8 mouse cellular contexts compared by ENCODE assay signal in the genomic region with DNA sequence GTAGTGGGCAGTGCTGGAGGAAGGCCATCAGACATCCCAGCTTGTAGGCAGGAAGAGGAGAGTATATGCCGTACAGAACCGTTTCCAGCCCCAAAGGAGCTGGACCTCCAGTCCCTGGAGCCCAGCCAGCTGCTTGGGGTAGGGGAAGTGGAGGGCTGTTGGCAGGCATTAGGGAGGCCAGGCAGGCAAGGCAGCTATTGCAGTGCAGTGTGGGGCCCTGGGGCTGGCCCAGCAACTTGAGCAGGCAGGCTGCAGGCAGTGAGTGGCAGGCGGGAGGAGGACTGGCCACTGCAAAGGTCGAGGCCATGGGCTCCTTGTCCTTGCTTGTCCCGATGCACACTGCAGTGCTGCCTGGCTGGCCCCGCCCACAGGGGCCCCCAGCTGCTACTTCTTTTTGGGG. TPM values are rescaled to one million over a fixed set of nuclear protein-coding genes. Genes with fewer than 3 reads are reported as not detected.
DNase-seq lines count a peak whose midpoint lies in the region; ATAC-seq and TF ChIP-seq lines count a peak whose summit lies in the region.

No protein-coding gene starts in this region.

- no peak overlapping the region for H3K9ac ChIP-seq in midbrain, embryonic 11.5 days (ENCODE audit: low read length)
- H3K9ac ChIP-seq in heart, embryonic 13.5 days = 0 out of 2 replicates have a peak overlapping the region, but pooled peaks have one; percentile 6
- no peak overlapping the region for H3K9ac ChIP-seq in stomach, postnatal 0 days (ENCODE audit: low read length)

- no peak overlapping the region for H3K4me2 ChIP-seq in midbrain, embryonic 11.5 days
- H3K4me2 ChIP-seq in heart, embryonic 13.5 days = no peak overlapping the region
- H3K4me2 ChIP-seq in stomach, postnatal 0 days (replicated peaks; ENCODE audit: low read depth) = no peak overlapping the region

- H3K27me3 ChIP-seq in midbrain, embryonic 10.5 days (ENCODE audit: low read depth, poor library complexity, severe bottlenecking) = no peaks in the 10 kb centered on the region
- H3K27me3 ChIP-seq in midbrain, embryonic 11.5 days (ENCODE audit: control insufficient read depth, insufficient read depth, low read length) = no peaks in the 10 kb centered on the region
- H3K27me3 ChIP-seq in heart, embryonic 13.5 days (replicated peaks) = no peaks in the 10 kb centered on the region
- H3K27me3 ChIP-seq in stomach, postnatal 0 days (ENCODE audit: control insufficient read depth, insufficient read depth, low read length) = no peaks in the 10 kb centered on the region

- DNase-seq in cerebellum, adult 18-20 months = peak; percentile 58 to 59
- no peak for DNase-seq in cerebellum, adult 11 months
- no peak for DNase-seq in midbrain, embryonic 10.5 days (ENCODE audit: low spot score)
- no peak for DNase-seq in midbrain, embryonic 11.5 days (ENCODE audit: low spot score, missing footprints)
- peak; percentile 64 to 71 for DNase-seq in kidney, postnatal 4 days
- no peak for DNase-seq in stomach, postnatal 0 days (ENCODE audit: low spot score)
- DNase-seq in natural killer cell, adult 2 months (ENCODE audit: low spot score in 2 of 2) = no peak

- H3K4me1 ChIP-seq in midbrain, embryonic 10.5 days = peaks cover 17% of the 10 kb centered on the region
- H3K4me1 ChIP-seq in midbrain, embryonic 11.5 days (ENCODE audit: control insufficient read depth, insufficient read depth, low read length) = no peaks in the 10 kb centered on the region
- H3K4me1 ChIP-seq in heart, embryonic 13.5 days = peaks cover 22% of the 10 kb centered on the region
- H3K4me1 ChIP-seq in stomach, postnatal 0 days (replicated peaks; ENCODE audit: control insufficient read depth, insufficient read depth) = no peaks in the 10 kb centered on the region

- H3K9me3 ChIP-seq in midbrain, embryonic 10.5 days (replicated peaks) = no peaks in the 10 kb centered on the region
- H3K9me3 ChIP-seq in midbrain, embryonic 11.5 days (ENCODE audit: control insufficient read depth, low read length) = no peaks in the 10 kb centered on the region
- peaks cover 4% of the 10 kb centered on the region; the same call in 1 of the 2 replicates for H3K9me3 ChIP-seq in heart, embryonic 13.5 days
- no peaks in the 10 kb centered on the region for H3K9me3 ChIP-seq in stomach, postnatal 0 days (ENCODE audit: control insufficient read depth, low read length)

- H3K36me3 ChIP-seq in midbrain, embryonic 10.5 days = no peaks in the 10 kb centered on the region
- H3K36me3 ChIP-seq in midbrain, embryonic 11.5 days (ENCODE audit: control insufficient read depth, insufficient read depth, low read length) = no peaks in the 10 kb centered on the region
- peaks cover 39% of the 10 kb centered on the region for H3K36me3 ChIP-seq in heart, embryonic 13.5 days
- H3K36me3 ChIP-seq in stomach, postnatal 0 days (ENCODE audit: control insufficient read depth, insufficient read depth, low read length) = peaks cover 4% of the 10 kb centered on the region

- no peak for TF ChIP-seq EP300 in stomach, postnatal 0 days (optimal IDR thresholded peaks at IDR 0.05)

- peak overlapping the region; percentile 3; the same call in 1 of the 2 replicates for H3K27ac ChIP-seq in midbrain, embryonic 10.5 days (replicated peaks)
- H3K27ac ChIP-seq in midbrain, embryonic 11.5 days (ENCODE audit: low read depth, low read length) = no peak overlapping the region
- H3K27ac ChIP-seq in heart, embryonic 13.5 days (replicated peaks) = peak overlapping the region; percentile 55; the same call in 1 of the 2 replicates
- H3K27ac ChIP-seq in stomach, postnatal 0 days (replicated peaks) = no peak overlapping the region; the same call in 1 of the 2 replicates

- no peak for ATAC-seq in midbrain, embryonic 11.5 days (ENCODE audit: low FRiP score)
- peak; percentile 40; the same call in 1 of the 2 replicates for ATAC-seq in heart, embryonic 13.5 days (ENCODE audit: extremely low read depth, insufficient number of reproducible peaks, low FRiP score, low TSS enrichment)
- ATAC-seq in stomach, postnatal 0 days (ENCODE audit: low FRiP score, low TSS enrichment) = peak; percentile 20; the same call in 1 of the 2 replicates

- WGBS in midbrain, embryonic 10.5 days = 50% methylated on average over 6 of the region's 6 CpGs
- WGBS in midbrain, embryonic 11.5 days = 41% methylated on average over 6 of the region's 6 CpGs
- 12% methylated on average over 6 of the region's 6 CpGs for WGBS in heart, embryonic 13.5 days
- WGBS in stomach, postnatal 0 days = 25% methylated on average over 6 of the region's 6 CpGs

- TF ChIP-seq CTCF in stomach, postnatal 0 days (IDR thresholded peaks at IDR 0.05; ENCODE audit: low read depth) = no peak

- no peak overlapping the region for H3K4me3 ChIP-seq in midbrain, embryonic 10.5 days
- H3K4me3 ChIP-seq in midbrain, embryonic 11.5 days (ENCODE audit: low read depth, low read length) = no peak overlapping the region
- no peak overlapping the region for H3K4me3 ChIP-seq in heart, embryonic 13.5 days
- no peak overlapping the region for H3K4me3 ChIP-seq in stomach, postnatal 0 days (ENCODE audit: low read depth, low read length)

RNA-seq across cellular contexts. Expression of gene Plekhg3, which starts 52.1 kb away (rescaled TPM):
- polyA plus RNA-seq in midbrain, embryonic 10.5 days (2016; fragmentation: Nextera tagmentation; extraction: Ambion mirVana) = 1.1 and 1.5 TPM in 2 replicates
- polyA plus RNA-seq in midbrain, embryonic 11.5 days (2014; fragmentation: Nextera tagmentation; extraction: Ambion mirVana) = 0.62 and 1.3 TPM in 2 replicates
- polyA plus RNA-seq in heart, embryonic 13.5 days (2015; fragmentation: Nextera tagmentation; extraction: Ambion mirVana) = 6.5 and 7.2 TPM in 2 replicates
- polyA plus RNA-seq in stomach, postnatal 0 days (2015; fragmentation: Nextera tagmentation; extraction: Ambion mirVana) = 5.7 and 6.4 TPM in 2 replicates

Comparison
In these comparisons a context has a peak if more than half of its experiments do, and no peak if none do; other contexts are left out.
1. DNase-seq: peak in cerebellum, adult 18-20 months (2 of 2) and kidney, postnatal 4 days (2 of 2); none in cerebellum, adult 11 months (single experiment), midbrain, embryonic 10.5 days (single experiment), midbrain, embryonic 11.5 days (single experiment), stomach, postnatal 0 days (single experiment) and natural killer cell, adult 2 months (0 of 2).
2. H3K27ac ChIP-seq: peak in midbrain, embryonic 10.5 days (single experiment) and heart, embryonic 13.5 days (single experiment); none in midbrain, embryonic 11.5 days (single experiment) and stomach, postnatal 0 days (single experiment).